Mouse (Mus musculus): Measurements from ENCODE around the gene Ttll13. TPM values are rescaled to one million over a fixed set of nuclear protein-coding genes. Genes with fewer than 3 reads are reported as not detected.

Gene Ttll13
- polyA plus RNA-seq, 1 experiment: 0.79 TPM

DNA sequence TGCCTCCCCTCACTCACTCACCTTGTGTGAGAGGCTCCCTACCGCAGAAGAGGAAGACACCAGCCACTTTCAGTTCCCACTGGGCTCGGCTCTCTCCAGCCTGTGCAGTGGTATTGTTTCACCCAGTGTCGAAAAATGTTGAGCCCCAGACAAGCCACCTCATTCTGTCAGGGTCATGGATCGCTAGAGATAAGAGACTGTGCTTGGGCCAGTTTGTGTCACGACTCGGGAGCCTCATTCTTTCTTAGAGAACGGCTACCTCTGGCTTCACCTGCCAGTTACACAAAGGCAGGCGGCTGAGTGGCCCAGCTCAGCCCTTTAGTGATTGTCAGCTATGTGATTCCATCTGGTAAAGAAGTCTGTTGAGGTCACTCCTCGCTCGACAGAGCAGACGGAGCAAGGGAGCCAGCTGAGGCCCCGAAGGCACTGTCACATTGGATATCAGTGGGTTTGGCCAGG, 42.5 kb upstream of the Ttll13 start:
- TF ChIP-seq CTCF (IDR thresholded peaks at IDR 0.05; ENCODE audit: borderline replicate concordance, extremely low read depth, insufficient read depth, insufficient read length) (no peak), POLR2A (IDR thresholded peaks at IDR 0.05; ENCODE audit: borderline replicate concordance, extremely low read depth, insufficient read depth, insufficient read length, poor library complexity, severe bottlenecking) (no peak)
- DNase-seq (ENCODE audit: low read depth): peak; percentile 43

DNA sequence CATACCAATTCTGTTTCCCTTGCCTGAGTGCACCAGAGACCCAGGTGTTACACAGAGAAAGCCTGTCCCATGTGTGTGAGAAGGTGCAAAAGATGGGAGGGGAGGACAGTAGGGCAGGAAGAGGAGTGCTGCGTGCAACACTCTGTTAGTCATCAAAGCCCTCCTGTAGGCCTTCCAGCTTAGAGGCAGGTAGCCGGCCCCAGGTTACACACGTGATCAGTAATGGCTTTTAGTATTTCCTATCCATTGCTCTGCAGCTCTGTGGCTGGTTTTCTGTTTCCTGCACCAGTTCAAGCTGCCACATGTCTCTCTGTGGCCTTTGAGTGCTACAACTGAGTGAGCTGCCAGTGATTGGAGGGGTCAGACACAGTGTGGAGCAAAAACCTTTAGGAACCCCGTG, 41.8 kb upstream of the Ttll13 start:
- TF ChIP-seq POLR2A (IDR thresholded peaks at IDR 0.05; ENCODE audit: borderline replicate concordance, extremely low read depth, insufficient read depth, insufficient read length, poor library complexity, severe bottlenecking): no peak
- no peak for TF ChIP-seq CTCF (IDR thresholded peaks at IDR 0.05; ENCODE audit: borderline replicate concordance, extremely low read depth, insufficient read depth, insufficient read length)
- DNase-seq (ENCODE audit: low read depth): no peak

DNA sequence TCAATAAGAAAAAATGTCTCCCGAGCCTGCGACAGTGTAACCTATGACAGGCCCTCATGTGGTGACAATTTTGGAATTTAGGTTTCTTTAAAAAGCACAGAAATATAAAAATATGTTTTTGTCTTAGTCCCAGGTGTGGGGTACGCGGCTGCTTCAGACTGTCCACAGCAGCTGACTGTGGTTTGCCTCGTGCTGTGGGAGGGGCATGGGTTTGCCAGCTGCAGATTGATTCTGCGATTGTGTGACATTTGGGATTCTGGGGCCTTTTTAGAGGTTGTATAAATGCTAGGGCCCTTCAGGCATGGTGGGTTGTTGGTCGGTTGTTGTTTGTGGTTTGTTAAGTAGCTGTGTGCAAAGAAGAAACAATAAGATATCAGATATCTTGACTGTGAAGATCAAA, 41.2 kb upstream of the Ttll13 start:
- DNase-seq (ENCODE audit: low read depth): no peak
- TF ChIP-seq CTCF (IDR thresholded peaks at IDR 0.05; ENCODE audit: borderline replicate concordance, extremely low read depth, insufficient read depth, insufficient read length): no peak
- TF ChIP-seq POLR2A (IDR thresholded peaks at IDR 0.05; ENCODE audit: borderline replicate concordance, extremely low read depth, insufficient read depth, insufficient read length, poor library complexity, severe bottlenecking): no peak

DNA sequence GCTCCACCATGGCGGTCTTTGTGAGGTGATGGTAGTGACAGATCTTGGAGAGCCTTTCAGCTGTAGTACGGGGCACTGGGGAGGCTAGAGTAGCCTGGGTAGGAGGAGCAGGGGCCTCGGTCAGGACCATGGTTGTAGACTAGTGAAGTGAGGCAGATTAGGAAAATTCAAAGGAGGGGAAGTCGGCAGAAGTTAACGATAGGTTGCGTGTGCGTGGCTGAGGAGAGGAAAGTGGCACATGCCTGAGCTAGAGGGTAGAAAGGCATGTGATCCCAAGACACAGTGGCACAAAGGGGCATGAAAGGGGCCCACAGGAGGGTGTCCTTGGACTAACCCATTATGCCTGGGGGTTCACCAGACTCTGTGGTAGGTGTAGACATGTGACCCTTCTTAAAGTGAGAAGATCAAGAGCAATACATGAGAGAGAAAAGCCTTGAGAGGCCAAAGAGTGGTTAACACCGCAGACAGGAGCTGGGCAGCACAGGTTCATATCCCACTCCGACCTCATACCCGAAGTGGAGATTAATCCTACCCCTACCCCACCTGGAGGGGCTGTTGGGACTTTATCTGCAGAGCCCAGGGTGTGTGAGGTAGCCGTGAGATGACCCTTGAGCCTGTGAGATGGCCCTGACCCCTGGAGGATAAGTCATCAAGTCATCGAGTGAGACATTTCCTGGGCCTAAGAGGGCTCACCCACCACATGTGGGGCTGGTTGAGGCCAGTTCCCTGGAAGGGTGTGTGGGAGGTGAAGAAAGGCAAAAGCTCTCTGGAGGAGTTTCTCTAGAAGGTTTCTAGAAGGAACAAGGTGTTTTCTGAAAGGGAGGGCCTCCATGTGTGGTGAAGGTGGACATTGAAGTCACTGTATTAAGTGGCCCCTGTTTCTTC, 40.2 kb upstream of the Ttll13 start:
- no peak for DNase-seq (ENCODE audit: low read depth)
- no peak for TF ChIP-seq CTCF (IDR thresholded peaks at IDR 0.05; ENCODE audit: borderline replicate concordance, extremely low read depth, insufficient read depth, insufficient read length)
- no peak for TF ChIP-seq POLR2A (IDR thresholded peaks at IDR 0.05; ENCODE audit: borderline replicate concordance, extremely low read depth, insufficient read depth, insufficient read length, poor library complexity, severe bottlenecking)

DNA sequence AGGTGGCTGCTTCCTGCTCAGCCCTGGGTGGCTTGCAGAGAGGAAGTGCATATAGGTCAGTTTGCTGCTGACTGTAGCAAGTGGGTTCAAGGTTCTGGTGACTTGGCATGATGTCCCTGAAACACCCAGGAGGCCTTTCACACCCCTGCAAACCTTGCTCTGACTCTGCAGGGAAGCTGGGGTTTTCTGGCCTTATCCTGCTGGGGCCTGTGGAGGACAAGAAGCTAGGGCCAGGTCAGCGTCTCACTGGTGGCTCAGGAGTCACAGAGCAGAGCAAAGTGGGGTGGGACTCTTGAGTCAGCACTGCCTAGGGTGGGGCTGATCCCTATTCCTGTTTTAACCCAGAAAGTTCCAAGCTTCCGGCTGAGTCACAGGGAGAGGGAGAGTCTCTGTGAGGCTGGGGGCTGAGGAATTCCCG, 38.9 kb upstream of the Ttll13 start:
- DNase-seq (ENCODE audit: low read depth): no peak
- TF ChIP-seq CTCF (IDR thresholded peaks at IDR 0.05; ENCODE audit: borderline replicate concordance, extremely low read depth, insufficient read depth, insufficient read length): no peak
- no peak for TF ChIP-seq POLR2A (IDR thresholded peaks at IDR 0.05; ENCODE audit: borderline replicate concordance, extremely low read depth, insufficient read depth, insufficient read length, poor library complexity, severe bottlenecking)

DNA sequence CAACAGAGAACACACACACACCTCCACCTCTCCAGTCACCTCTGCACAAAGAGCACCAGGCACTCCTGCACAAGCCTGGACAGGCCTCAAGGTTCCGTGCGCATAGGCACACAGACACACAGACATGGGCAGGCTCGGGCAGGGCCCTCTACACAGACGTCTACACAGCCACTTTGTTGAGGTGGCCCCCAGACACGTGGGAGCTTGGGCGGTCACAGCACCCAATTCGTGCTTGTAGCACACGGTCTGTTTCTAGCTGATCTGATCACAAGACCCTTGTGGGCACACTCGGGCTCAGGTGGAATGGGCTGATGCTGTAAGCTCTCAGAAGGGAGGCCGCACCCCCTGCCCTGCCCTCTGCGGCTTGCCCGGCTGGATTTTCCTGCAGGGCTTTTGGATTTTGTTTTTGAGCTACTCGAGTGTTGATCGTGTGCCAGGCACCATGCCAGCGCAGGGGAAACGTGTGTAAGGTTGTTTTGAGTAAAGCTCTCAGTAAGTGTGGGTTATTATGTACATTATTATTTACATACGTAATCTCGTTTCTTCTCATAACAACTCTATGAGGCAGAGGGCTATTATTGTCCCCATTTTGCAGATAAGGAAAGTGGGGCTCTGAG, 38.0 kb upstream of the Ttll13 start:
- DNase-seq (ENCODE audit: low read depth): no peak
- TF ChIP-seq POLR2A (IDR thresholded peaks at IDR 0.05; ENCODE audit: borderline replicate concordance, extremely low read depth, insufficient read depth, insufficient read length, poor library complexity, severe bottlenecking) (no peak), CTCF (IDR thresholded peaks at IDR 0.05; ENCODE audit: borderline replicate concordance, extremely low read depth, insufficient read depth, insufficient read length) (no peak)

DNA sequence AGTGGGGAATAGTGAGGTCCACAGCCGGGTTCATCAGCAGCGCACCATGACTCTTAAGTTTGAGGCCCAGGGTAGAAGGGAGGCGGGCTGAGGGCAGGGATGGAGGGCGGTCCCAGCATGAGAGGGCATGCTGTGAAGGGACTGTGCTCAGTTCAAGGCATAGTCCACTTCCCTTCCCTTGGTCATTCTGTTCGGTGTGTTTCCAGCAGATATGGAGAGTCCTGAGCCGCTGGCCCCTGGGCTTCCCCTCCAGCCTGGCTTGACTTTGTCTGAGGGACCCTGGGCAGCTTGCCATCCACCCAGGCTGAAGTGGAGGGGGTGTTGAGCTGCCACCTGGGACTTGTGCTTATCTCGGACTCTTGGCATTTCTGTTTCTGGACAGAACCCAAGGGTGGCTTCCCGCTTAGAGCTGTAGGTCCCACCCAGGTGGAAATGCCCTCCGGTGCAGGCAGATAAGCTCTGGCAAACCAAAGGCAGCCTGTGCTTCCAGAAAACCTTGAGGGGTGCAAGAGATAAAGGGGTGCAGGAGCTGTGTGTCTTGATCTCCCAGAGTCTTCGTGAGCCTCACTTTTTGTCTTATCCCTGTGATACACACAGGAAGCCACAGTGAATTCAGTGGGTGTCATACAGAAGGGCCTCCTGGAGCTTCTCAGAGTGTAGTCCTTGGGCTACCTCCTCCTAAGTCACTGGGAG, 37.3 kb upstream of the Ttll13 start:
- TF ChIP-seq POLR2A (IDR thresholded peaks at IDR 0.05; ENCODE audit: borderline replicate concordance, extremely low read depth, insufficient read depth, insufficient read length, poor library complexity, severe bottlenecking) (no peak), CTCF (IDR thresholded peaks at IDR 0.05; ENCODE audit: borderline replicate concordance, extremely low read depth, insufficient read depth, insufficient read length) (no peak)
- peak; percentile 29 for DNase-seq (ENCODE audit: low read depth)

DNA sequence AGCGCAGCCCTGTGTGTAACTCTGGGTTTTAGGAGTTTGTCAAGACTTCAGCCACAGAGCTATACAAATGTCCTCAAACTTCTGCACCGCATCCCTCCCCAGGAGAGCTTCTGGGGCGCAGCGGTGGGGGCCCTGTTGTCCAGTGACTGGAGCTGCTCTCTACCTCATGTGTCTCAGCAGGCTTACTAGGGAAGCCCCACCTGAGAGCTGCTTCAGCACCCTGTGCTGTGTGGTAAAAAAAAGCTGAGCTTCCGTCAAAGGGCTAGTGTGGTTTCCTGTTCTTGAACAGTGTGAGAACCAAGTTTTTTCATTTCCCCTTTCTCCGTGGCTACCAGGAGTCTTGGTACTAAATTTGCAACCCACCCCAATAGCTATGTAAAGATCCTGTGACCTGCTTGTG, 36.5 kb upstream of the Ttll13 start:
- DNase-seq (ENCODE audit: low read depth): no peak
- TF ChIP-seq CTCF (IDR thresholded peaks at IDR 0.05; ENCODE audit: borderline replicate concordance, extremely low read depth, insufficient read depth, insufficient read length): no peak
- TF ChIP-seq POLR2A (IDR thresholded peaks at IDR 0.05; ENCODE audit: borderline replicate concordance, extremely low read depth, insufficient read depth, insufficient read length, poor library complexity, severe bottlenecking): no peak

DNA sequence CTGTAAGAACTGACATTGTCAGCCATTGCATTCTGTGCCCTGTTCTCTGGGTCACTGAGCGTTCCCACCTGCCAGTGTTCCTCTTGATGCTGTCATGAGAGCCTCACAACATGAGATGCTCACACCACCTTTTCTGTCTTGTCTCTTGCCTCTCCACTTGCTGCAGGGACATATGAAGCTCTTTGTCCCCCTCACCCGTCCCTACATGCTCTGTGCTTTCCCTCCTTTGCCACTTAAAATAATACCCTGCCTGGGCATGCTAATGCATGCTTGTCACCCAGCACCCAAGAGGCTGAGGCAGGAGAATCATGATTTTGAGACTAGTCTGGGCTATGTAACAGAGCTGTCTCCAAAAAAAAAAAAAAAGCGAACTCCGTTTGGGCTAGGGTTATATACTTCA, 35.2 kb upstream of the Ttll13 start:
- TF ChIP-seq CTCF (IDR thresholded peaks at IDR 0.05; ENCODE audit: borderline replicate concordance, extremely low read depth, insufficient read depth, insufficient read length) (no peak), POLR2A (IDR thresholded peaks at IDR 0.05; ENCODE audit: borderline replicate concordance, extremely low read depth, insufficient read depth, insufficient read length, poor library complexity, severe bottlenecking) (no peak)

DNA sequence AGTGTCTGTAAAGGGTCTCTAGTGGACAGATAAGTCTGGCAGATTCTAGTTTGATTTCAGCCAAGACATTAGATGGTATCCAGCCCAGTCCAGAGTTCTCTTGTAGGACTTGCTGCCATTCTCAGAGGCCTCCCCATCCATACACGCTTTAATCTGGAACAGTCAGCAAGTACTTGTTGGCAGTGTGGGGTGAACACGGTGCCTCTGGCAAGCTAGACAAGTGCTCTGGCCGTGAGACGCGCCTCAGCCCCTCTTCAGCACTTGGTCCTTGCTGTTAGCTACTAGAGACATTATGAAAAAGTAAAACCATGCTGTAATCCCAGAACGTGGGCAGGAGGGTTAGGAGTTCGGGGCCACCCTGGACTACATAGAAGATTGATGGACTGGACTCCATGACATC, 32.6 kb upstream of the Ttll13 start:
- TF ChIP-seq POLR2A (IDR thresholded peaks at IDR 0.05; ENCODE audit: borderline replicate concordance, extremely low read depth, insufficient read depth, insufficient read length, poor library complexity, severe bottlenecking) (no peak), CTCF (IDR thresholded peaks at IDR 0.05; ENCODE audit: borderline replicate concordance, extremely low read depth, insufficient read depth, insufficient read length) (no peak)
- no peak for DNase-seq (ENCODE audit: low read depth)

More for the DNA sequence above, 35.2 kb upstream of the Ttll13 start:
- no peak for DNase-seq (ENCODE audit: low read depth)

DNA sequence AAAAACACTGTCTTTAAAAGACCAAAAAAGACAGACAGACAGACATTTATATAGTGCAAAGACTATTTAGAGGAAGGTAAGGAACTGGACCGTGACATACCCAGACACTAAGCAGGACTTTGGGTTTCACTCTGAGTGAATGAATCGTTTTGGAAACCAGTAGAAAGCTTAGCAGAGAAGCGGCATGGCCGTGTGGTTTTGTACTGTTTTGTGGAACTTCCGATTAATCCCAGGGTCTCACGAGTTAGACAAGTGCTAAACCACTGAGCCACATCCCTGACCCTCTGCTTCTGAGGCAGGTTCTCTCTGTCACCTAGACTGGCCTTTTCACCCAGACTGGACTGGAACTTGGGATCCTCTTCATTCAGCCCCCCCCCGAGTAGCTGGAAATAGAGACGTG, 31.7 kb upstream of the Ttll13 start:
- DNase-seq (ENCODE audit: low read depth): no peak
- TF ChIP-seq CTCF (IDR thresholded peaks at IDR 0.05; ENCODE audit: borderline replicate concordance, extremely low read depth, insufficient read depth, insufficient read length): no peak
- TF ChIP-seq POLR2A (IDR thresholded peaks at IDR 0.05; ENCODE audit: borderline replicate concordance, extremely low read depth, insufficient read depth, insufficient read length, poor library complexity, severe bottlenecking): no peak

Measured in brain, embryonic 14.5 days (tissue).